Mouse (Mus musculus) fat pad, adult 2 months (tissue): ENCODE data around the gene Gpi1.
"Not testable (repeated sequence)": the region's sequence is repeated elsewhere in the genome, so short reads cannot be mapped to it uniquely, and the experiment has no call there.

Experiments
- DNase-seq: peaks from one replicate; pipeline ENCODE4 v3.0.0-alpha.2; 2011; ENCODE audit warnings: low read depth, low spot score; ENCODE audit errors: extremely low read depth

The Gpi1 gene

GRCm38 (mm10) chr7:34195632-34196031 is 34.5 kb downstream of the Gpi1 start:
- DNase-seq: no peak

DNA sequence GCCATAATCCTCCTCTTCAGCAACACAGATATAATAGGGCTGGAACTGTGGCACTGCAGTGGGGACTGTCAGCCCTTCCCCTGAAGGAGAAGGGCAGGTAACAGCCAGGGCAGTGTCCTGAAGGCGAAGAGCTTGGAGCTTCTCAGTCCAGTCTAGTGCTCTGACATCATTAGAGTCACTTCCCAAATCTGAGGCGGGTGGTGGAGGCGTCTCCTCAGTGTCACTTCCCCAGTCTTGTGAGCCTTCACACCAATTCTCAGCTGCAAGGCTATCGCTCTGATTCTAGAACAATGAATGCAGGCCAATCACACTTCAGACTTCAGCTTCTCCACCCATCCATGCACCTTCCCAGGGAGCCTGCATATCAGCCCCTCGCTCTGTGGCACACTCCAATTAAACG is 37.3 kb downstream of the Gpi1 start:
- DNase-seq: no peak

- DNase-seq: no peak
These were observed 40.7 kb downstream of the Gpi1 start for GRCm38 (mm10) chr7:34189376-34189989.

GRCm38 (mm10) chr7:34183794-34184193 is 46.3 kb downstream of the Gpi1 start:
- no peak for DNase-seq

GRCm38 (mm10) chr7:34183356-34183755 is 46.8 kb downstream of the Gpi1 start:
- peak; percentile 78 for DNase-seq

DNA sequence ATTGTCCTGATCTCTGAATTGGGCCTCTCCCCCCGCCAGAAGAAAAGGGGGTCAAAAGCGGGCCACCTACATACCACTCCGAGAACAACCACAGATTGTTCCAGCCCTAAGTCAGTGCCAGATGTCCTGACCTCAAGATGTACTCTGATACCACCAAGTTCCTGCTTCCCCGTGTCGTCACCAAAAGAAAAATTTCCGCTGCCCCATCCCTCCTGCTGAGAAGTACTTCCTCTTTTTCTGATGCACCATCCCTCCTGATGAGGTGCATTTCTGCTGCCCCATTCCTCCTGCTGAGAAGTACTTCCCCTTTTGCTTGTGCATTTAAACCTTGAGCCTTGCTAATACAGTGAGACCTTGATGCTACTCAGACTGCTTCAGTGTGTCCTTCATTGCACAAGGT is 53.9 kb downstream of the Gpi1 start:
- DNase-seq: not testable (repeated sequence)

DNA sequence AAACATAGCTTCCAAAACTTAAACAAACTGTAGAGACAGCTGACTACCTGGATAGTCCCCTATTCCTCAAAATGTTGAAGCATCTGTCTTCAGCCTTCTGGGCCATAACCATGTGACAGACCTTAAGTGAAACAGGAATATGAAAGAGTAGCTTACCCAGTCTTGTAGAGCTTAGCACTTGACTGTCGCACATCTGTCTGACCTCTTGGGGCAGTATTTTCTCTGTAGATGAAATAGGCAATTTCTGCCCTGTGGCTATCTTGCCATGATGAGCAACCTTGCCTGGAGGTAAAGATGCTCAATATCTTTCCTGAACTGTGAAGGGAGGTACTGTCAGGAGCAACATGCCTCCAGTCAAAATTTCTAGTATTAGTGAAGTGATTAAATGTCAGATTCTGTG is 57.9 kb downstream of the Gpi1 start:
- no peak for DNase-seq

- no peak for DNase-seq
These were observed 60.7 kb downstream of the Gpi1 start, which contains the start of gene Uba2 for GRCm38 (mm10) chr7:34169454-34169853. Gene Uba2 (minus strand): TSS chr7:34169599.

DNA sequence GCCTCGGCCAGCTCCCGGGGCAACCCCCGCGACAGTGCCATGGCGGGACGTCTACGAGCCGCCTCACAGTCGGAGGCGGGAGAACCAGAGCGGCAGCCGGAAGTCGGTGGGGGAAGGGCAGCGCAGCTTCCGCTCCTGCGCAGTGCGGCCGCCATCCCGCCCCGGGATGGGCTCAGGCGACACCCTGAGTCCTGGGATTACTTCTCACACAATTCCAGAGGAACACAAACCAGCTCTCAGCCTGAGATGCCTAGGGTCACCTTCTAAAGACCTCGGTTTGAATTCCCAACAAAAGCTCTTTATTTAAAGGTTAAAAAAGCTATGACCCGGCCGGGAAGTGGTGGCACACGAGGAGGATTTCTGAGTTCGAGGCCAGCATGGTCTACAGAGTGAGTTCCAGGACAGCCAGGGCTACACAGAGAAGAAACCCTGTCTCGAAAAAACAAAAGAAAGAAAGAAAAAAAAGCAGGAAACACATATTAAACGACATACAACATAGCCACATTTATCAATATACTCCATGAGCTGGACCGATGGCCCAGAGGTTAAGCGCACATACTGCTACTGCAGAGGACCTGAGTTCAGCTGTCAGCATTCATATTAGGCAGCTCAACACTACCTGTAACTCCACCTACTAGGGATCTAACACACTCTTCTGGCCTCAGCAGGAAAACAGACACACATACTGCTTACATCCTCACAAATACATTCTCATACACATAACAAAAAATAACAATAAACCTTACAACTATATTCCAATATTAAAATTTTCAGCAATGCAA is 61.5 kb downstream of the Gpi1 start:
- no peak for DNase-seq

- no peak for DNase-seq
These were observed 62.2 kb downstream of the Gpi1 start for GRCm38 (mm10) chr7:34167766-34168469.

DNA sequence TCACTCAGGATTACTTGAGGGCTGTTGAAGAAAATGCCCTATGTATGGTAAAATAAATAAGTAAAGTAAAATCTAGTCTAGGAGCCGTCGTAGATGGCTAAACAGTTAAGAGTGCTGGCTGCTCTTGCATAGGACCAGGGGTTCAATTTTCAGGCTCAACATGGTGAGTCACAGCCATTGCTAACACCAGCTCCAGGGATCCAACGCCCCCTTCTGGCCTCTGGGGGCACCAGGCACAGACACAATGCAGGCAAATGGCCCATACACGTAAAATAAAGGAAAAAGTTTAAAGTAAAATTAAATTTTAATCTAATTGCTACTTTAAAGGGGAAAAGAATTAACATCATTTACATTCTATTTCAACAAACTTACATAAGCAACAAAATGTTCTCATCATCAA is 63.3 kb downstream of the Gpi1 start:
- DNase-seq: no peak

DNA sequence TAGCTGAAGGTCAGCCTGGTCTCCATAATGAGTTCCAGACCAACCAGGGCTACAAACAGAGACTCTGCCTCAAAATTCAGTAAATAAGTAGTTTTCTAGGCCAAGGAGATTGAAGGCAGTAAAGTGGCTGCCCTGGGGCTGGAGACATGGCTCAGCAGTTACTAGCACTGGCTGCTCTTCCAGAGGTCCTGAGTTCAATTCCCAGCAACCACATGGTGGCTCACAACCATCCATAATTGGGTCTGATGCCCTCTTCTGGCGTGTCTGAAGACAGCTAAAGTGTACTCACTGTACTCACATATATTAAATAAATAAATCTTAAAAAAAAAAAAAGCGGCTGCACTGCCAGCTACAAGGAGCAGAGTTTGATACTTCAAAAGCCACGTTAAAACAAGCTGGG is 64.1 kb downstream of the Gpi1 start:
- no peak for DNase-seq

DNA sequence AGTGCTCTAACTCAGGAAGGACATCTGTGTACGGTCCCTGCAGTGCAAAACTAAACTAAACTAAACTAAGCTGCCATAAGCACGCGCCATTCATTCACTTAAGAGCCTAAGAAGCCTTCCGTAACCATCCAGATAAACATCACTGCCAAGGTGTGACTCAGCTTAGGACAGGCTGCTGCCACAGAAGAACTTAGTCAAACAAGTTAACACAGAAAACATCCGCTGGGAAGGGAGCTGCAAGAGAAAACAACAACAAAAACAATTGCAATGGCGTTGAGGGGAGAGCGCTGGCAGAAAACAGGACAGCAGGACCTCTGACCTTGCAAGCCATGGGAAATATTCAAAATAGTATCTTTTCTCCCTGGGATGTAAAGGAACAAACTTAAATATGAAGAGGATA is 65.5 kb downstream of the Gpi1 start:
- DNase-seq: no peak

DNA sequence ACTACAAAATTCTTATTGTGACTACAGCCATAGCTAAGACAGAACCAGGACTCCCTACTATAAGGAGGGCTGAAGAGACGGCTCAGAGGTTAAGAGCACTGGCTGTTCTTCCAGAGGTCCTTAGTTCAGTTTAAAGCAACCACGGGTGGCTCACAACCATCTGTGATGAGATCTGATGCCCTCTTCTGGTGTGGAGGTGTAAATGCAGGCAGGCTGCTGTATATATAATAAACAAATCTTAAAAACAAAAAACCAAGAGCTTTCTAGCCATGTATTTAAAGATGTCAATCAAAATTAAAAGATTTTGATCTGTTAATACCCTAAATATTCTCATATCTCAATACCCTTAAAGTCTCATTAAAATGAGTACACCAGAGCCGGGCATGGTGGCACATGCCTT is 71.0 kb downstream of the Gpi1 start:
- DNase-seq: no peak

- no peak for DNase-seq
These were observed 72.1 kb downstream of the Gpi1 start for GRCm38 (mm10) chr7:34157994-34158393.
